Mouse (Mus musculus) embryo, embryonic 10 days (tissue): ENCODE data around the gene Mrpl33.
"Not testable (repeated sequence)": the region's sequence is repeated elsewhere in the genome, so short reads cannot be mapped to it uniquely, and the experiment has no call there.

ENCODE experiments used
- DNase-seq: peaks from one replicate; pipeline ENCODE4 v3.0.0-alpha.2; 2015; ENCODE audit warnings: low spot score

The Mrpl33 gene

GRCm38 (mm10) chr5:31596481-31597429 lies at the start of gene Mrpl33:
Gene Mrpl33 (plus strand): TSS chr5:31596935.
- peak; percentile 70 for DNase-seq

GRCm38 (mm10) chr5:31559401-31559800 lies 37.3 kb upstream of the Mrpl33 start:
- DNase-seq, result no peak

- no peak for DNase-seq
Observed at GRCm38 (mm10) chr5:31560352-31560751, 36.4 kb upstream of the Mrpl33 start.

- DNase-seq, result no peak
Observed at GRCm38 (mm10) chr5:31562036-31562666, 34.6 kb upstream of the Mrpl33 start.

- DNase-seq, result peak; percentile 93
Observed at GRCm38 (mm10) chr5:31563496-31563895, 33.2 kb upstream of the Mrpl33 start.

- DNase-seq, result no peak
Observed at GRCm38 (mm10) chr5:31563905-31564304, 32.8 kb upstream of the Mrpl33 start.

GRCm38 (mm10) chr5:31564976-31565375 lies 31.8 kb upstream of the Mrpl33 start:
- no peak for DNase-seq

GRCm38 (mm10) chr5:31566026-31566425 lies 30.7 kb upstream of the Mrpl33 start:
- no peak for DNase-seq

GRCm38 (mm10) chr5:31566457-31566856 lies 30.3 kb upstream of the Mrpl33 start:
- no peak for DNase-seq

GRCm38 (mm10) chr5:31567951-31568657 lies 28.6 kb upstream of the Mrpl33 start:
- DNase-seq, result no peak

GRCm38 (mm10) chr5:31571023-31571608 lies 25.6 kb upstream of the Mrpl33 start:
- no peak for DNase-seq

GRCm38 (mm10) chr5:31573722-31574121 lies 23.0 kb upstream of the Mrpl33 start:
- DNase-seq, result no peak

- DNase-seq, result no peak
Observed at GRCm38 (mm10) chr5:31576539-31576975, 20.2 kb upstream of the Mrpl33 start.

- DNase-seq, result no peak
Observed at GRCm38 (mm10) chr5:31581263-31581662, 15.5 kb upstream of the Mrpl33 start.

- DNase-seq, result no peak
Observed at GRCm38 (mm10) chr5:31581932-31582331, 14.8 kb upstream of the Mrpl33 start.

GRCm38 (mm10) chr5:31583261-31583660 lies 13.5 kb upstream of the Mrpl33 start:
- no peak for DNase-seq

- no peak for DNase-seq
Observed at GRCm38 (mm10) chr5:31585526-31585925, 11.2 kb upstream of the Mrpl33 start.

GRCm38 (mm10) chr5:31588016-31588415 lies 8.7 kb upstream of the Mrpl33 start:
- peak; percentile 57 for DNase-seq

GRCm38 (mm10) chr5:31588672-31589071 lies 8.1 kb upstream of the Mrpl33 start:
- not testable (repeated sequence) for DNase-seq

- peak; percentile 27 for DNase-seq
Observed at GRCm38 (mm10) chr5:31589711-31590319, 6.9 kb upstream of the Mrpl33 start.

GRCm38 (mm10) chr5:31591122-31591521 lies 5.6 kb upstream of the Mrpl33 start:
- no peak for DNase-seq

GRCm38 (mm10) chr5:31595868-31596267 lies 867 bp upstream of the Mrpl33 start:
- DNase-seq, result no peak
